Mouse (Mus musculus): ENCODE measurements around the gene Zbtb43. TPM values are rescaled to one million over a fixed set of nuclear protein-coding genes. Genes with fewer than 3 reads are reported as not detected.

The Zbtb43 gene
- total RNA-seq, 2 experiments from 2014 or later = 27.5 to 32.6 TPM

Other genes with a start within 250 kb of the Zbtb43 start
- 10 to 100 TPM; 71.1 to 72.5 TPM for gene Ralgps1, start 97.1 kb downstream of the Zbtb43 start, total RNA-seq (2021)
- gene Zbtb34, start 37.2 kb downstream of the Zbtb43 start, total RNA-seq (2021) = 10 to 100 TPM; 41.6 to 43.2 TPM
- gene Lmx1b, start 172.0 kb upstream of the Zbtb43 start, total RNA-seq (2021) = under 1 TPM; 0.30 to 0.32 TPM